Mouse (Mus musculus): ENCODE measurements around the gene Mapk8ip2. TPM values are rescaled to one million over a fixed set of nuclear protein-coding genes. Genes with fewer than 3 reads are reported as not detected.

Gene Mapk8ip2
- polyA plus RNA-seq, 1 experiment from 2014 or later = 0.05 TPM

Other genes with a start within 250 kb of the Mapk8ip2 start
- 21.4 and 23.9 TPM in 2 replicates for gene Ppp6r2, start 242.4 kb upstream of the Mapk8ip2 start, polyA plus RNA-seq (2016; fragmentation: Nextera tagmentation; extraction: Ambion mirVana)
- gene Sbf1, start 138.6 kb upstream of the Mapk8ip2 start, polyA plus RNA-seq (2016; fragmentation: Nextera tagmentation; extraction: Ambion mirVana) = 32.5 and 34.1 TPM in 2 replicates
- 3.3 TPM in 2 replicates for gene Adm2, start 131.2 kb upstream of the Mapk8ip2 start, polyA plus RNA-seq (2016; fragmentation: Nextera tagmentation; extraction: Ambion mirVana)
- 2.4 and 3.7 TPM in 2 replicates for gene Miox, start 119.5 kb upstream of the Mapk8ip2 start, polyA plus RNA-seq (2016; fragmentation: Nextera tagmentation; extraction: Ambion mirVana)
- 36.2 and 41.1 TPM in 2 replicates for gene Lmf2, start 98.3 kb upstream of the Mapk8ip2 start, polyA plus RNA-seq (2016; fragmentation: Nextera tagmentation; extraction: Ambion mirVana)
- gene Ncaph2, start 98.2 kb upstream of the Mapk8ip2 start, polyA plus RNA-seq (2016; fragmentation: Nextera tagmentation; extraction: Ambion mirVana) = 134 TPM in 2 replicates
- gene Sco2, start 80.1 kb upstream of the Mapk8ip2 start, polyA plus RNA-seq (2016; fragmentation: Nextera tagmentation; extraction: Ambion mirVana) = 4.9 and 5.6 TPM in 2 replicates
- gene Tymp, start 76.9 kb upstream of the Mapk8ip2 start, polyA plus RNA-seq (2016; fragmentation: Nextera tagmentation; extraction: Ambion mirVana) = 0.62 and 0.75 TPM in 2 replicates
- 0.50 and 0.65 TPM in 2 replicates for gene Odf3b, start 74.6 kb upstream of the Mapk8ip2 start, polyA plus RNA-seq (2016; fragmentation: Nextera tagmentation; extraction: Ambion mirVana)
- not detected in 2 replicates for gene Klhdc7b, start 69.0 kb upstream of the Mapk8ip2 start, polyA plus RNA-seq (2016; fragmentation: Nextera tagmentation; extraction: Ambion mirVana)
- not detected in 2 replicates for gene Syce3, start 43.4 kb upstream of the Mapk8ip2 start, polyA plus RNA-seq (2016; fragmentation: Nextera tagmentation; extraction: Ambion mirVana)
- gene Cpt1b, start 28.1 kb upstream of the Mapk8ip2 start, polyA plus RNA-seq (2016; fragmentation: Nextera tagmentation; extraction: Ambion mirVana) = 2.0 and 2.3 TPM in 2 replicates
- gene C730034F03Rik, start 24.3 kb upstream of the Mapk8ip2 start, polyA plus RNA-seq (2016; fragmentation: Nextera tagmentation; extraction: Ambion mirVana) = 2.1 and 2.3 TPM in 2 replicates
- gene Gm44502, start 24.2 kb upstream of the Mapk8ip2 start, polyA plus RNA-seq (2016; fragmentation: Nextera tagmentation; extraction: Ambion mirVana) = not detected in 2 replicates
- gene Chkb, start 24.0 kb upstream of the Mapk8ip2 start, polyA plus RNA-seq (2016; fragmentation: Nextera tagmentation; extraction: Ambion mirVana) = 29.0 and 30.4 TPM in 2 replicates
- gene Arsa, start 23.5 kb downstream of the Mapk8ip2 start, polyA plus RNA-seq (2016; fragmentation: Nextera tagmentation; extraction: Ambion mirVana) = 6.6 and 7.0 TPM in 2 replicates
- gene Shank3, start 45.7 kb downstream of the Mapk8ip2 start, polyA plus RNA-seq (2016; fragmentation: Nextera tagmentation; extraction: Ambion mirVana) = 0.81 and 1.4 TPM in 2 replicates
- gene Acr, start 114.4 kb downstream of the Mapk8ip2 start, polyA plus RNA-seq (2016; fragmentation: Nextera tagmentation; extraction: Ambion mirVana) = not detected in 2 replicates
- gene Rabl2, start 138.0 kb downstream of the Mapk8ip2 start, polyA plus RNA-seq (2016; fragmentation: Nextera tagmentation; extraction: Ambion mirVana) = 10.3 and 11.2 TPM in 2 replicates

All from liver, embryonic 12.5 days (tissue).